ENCODE assay signal across 8 mouse cellular contexts in genomic region chr2:30983024-30983423, GRCm38 (mm10). TPM values are rescaled to one million over a fixed set of nuclear protein-coding genes. Genes with fewer than 3 reads are reported as not detected.
A peak's percentile ranks its signal among the peaks of the same experiment; 100 is the strongest.
DNase-seq lines count a peak whose midpoint lies in the region; ATAC-seq lines count a peak whose summit lies in the region.
"Had no signal": no experiment of that assay in that cellular context is flagged by ENCODE, and none has a peak within 500 bp of the region (broad histone marks: within the 10 kb centered on the region; RNA-seq: fewer than 3 reads in every experiment).

No protein-coding gene starts in this region.

- no peak overlapping the region for H3K27ac ChIP-seq in lung, embryonic 15.5 days
- peak overlapping the region; percentile 48; the same call in 1 of the 2 replicates for H3K27ac ChIP-seq in embryonic facial prominence, embryonic 12.5 days
- H3K27ac ChIP-seq in intestine, embryonic 16.5 days (ENCODE audit: low read length), result no peak overlapping the region
- H3K27ac ChIP-seq in neural tube, embryonic 14.5 days (ENCODE audit: low read depth, low read length), result peak overlapping the region; percentile 77; the same call in 1 of the 2 replicates

- DNase-seq in lung, postnatal 14 days, result no peak
- no peak for DNase-seq in right cerebral cortex, postnatal 36 days (ENCODE audit: low spot score in 2 of 2)

- H3K4me2 ChIP-seq in lung, embryonic 15.5 days, result peak overlapping the region; percentile 92
- peak overlapping the region; percentile 82 for H3K4me2 ChIP-seq in embryonic facial prominence, embryonic 12.5 days (replicated peaks)
- peak overlapping the region; percentile 81 for H3K4me2 ChIP-seq in intestine, embryonic 16.5 days (ENCODE audit: low read depth, low read length)
- peak overlapping the region; percentile 69 for H3K4me2 ChIP-seq in neural tube, embryonic 14.5 days (ENCODE audit: low read depth, low read length)

- peaks cover 31% of the 10 kb centered on the region for H3K4me1 ChIP-seq in lung, embryonic 15.5 days
- peaks cover 15% of the 10 kb centered on the region for H3K4me1 ChIP-seq in embryonic facial prominence, embryonic 12.5 days
- H3K4me1 ChIP-seq in intestine, embryonic 16.5 days (ENCODE audit: control insufficient read depth, insufficient read depth, low read length), result peaks cover 21% of the 10 kb centered on the region
- H3K4me1 ChIP-seq in neural tube, embryonic 14.5 days (ENCODE audit: control insufficient read depth, insufficient read depth, low read length), result peaks cover 14% of the 10 kb centered on the region

- no peak for ATAC-seq in lung, embryonic 15.5 days (ENCODE audit: borderline replicate concordance, extremely low read depth, low FRiP score, low TSS enrichment)
- no peak for ATAC-seq in embryonic facial prominence, embryonic 12.5 days (ENCODE audit: insufficient number of reproducible peaks, insufficient read depth, low FRiP score, low TSS enrichment)
- ATAC-seq in intestine, embryonic 16.5 days, result no peak
- no peak for ATAC-seq in neural tube, embryonic 14.5 days (ENCODE audit: low read depth)
- no peak for ATAC-seq in megakaryocyte progenitor cell, adult 5-6 weeks (replicated peaks; ENCODE audit: poor library complexity)

- peaks cover 15% of the 10 kb centered on the region for H3K36me3 ChIP-seq in lung, embryonic 15.5 days
- H3K36me3 ChIP-seq in embryonic facial prominence, embryonic 12.5 days, result peaks cover 11% of the 10 kb centered on the region
- H3K36me3 ChIP-seq in intestine, embryonic 16.5 days (ENCODE audit: control insufficient read depth, insufficient read depth, low read length), result peaks cover 3% of the 10 kb centered on the region; the same call in 1 of the 2 replicates
- H3K36me3 ChIP-seq in neural tube, embryonic 14.5 days (ENCODE audit: control insufficient read depth, insufficient read depth, low read length), result peaks cover 10% of the 10 kb centered on the region

- H3K9ac ChIP-seq in lung, embryonic 15.5 days, result peak overlapping the region; percentile 65
- peak overlapping the region; percentile 70; the same call in 1 of the 2 replicates for H3K9ac ChIP-seq in embryonic facial prominence, embryonic 12.5 days
- H3K9ac ChIP-seq in intestine, embryonic 16.5 days (ENCODE audit: low read depth, low read length), result peak overlapping the region; percentile 73
- peak overlapping the region; percentile 72 for H3K9ac ChIP-seq in neural tube, embryonic 14.5 days (replicated peaks; ENCODE audit: low read depth, low read length)

- H3K4me3 ChIP-seq in lung, embryonic 15.5 days, result peak overlapping the region; percentile 77
- peak overlapping the region; percentile 85 for H3K4me3 ChIP-seq in embryonic facial prominence, embryonic 12.5 days
- H3K4me3 ChIP-seq in intestine, embryonic 16.5 days (ENCODE audit: low read length), result peak overlapping the region; percentile 74
- H3K4me3 ChIP-seq in neural tube, embryonic 14.5 days (ENCODE audit: low read depth, low read length), result peak overlapping the region; percentile 70

- H3K9me3 ChIP-seq in lung, embryonic 15.5 days, result no peaks in the 10 kb centered on the region
- H3K9me3 ChIP-seq in embryonic facial prominence, embryonic 12.5 days, result no peaks in the 10 kb centered on the region
- H3K9me3 ChIP-seq in intestine, embryonic 16.5 days (ENCODE audit: control insufficient read depth, low read length), result no peaks in the 10 kb centered on the region
- H3K9me3 ChIP-seq in neural tube, embryonic 14.5 days (ENCODE audit: control insufficient read depth, low read length), result no peaks in the 10 kb centered on the region

- WGBS in lung, embryonic 15.5 days, result 39% methylated on average over 7 of the region's 7 CpGs
- 43% methylated on average over 7 of the region's 7 CpGs for WGBS in embryonic facial prominence, embryonic 12.5 days
- 46% methylated on average over 7 of the region's 7 CpGs for WGBS in intestine, embryonic 16.5 days
- WGBS in neural tube, embryonic 14.5 days, result 46% methylated on average over 7 of the region's 7 CpGs

- H3K27me3 ChIP-seq in lung, embryonic 15.5 days, result no peaks in the 10 kb centered on the region
- H3K27me3 ChIP-seq in embryonic facial prominence, embryonic 12.5 days, result no peaks in the 10 kb centered on the region
- no peaks in the 10 kb centered on the region for H3K27me3 ChIP-seq in intestine, embryonic 16.5 days (replicated peaks; ENCODE audit: control insufficient read depth, insufficient read depth, low read length)
- H3K27me3 ChIP-seq in neural tube, embryonic 14.5 days (ENCODE audit: control insufficient read depth, insufficient read depth, low read length), result no peaks in the 10 kb centered on the region

RNA-seq across cellular contexts. Expression of gene Usp20, which starts 0.9 kb away (rescaled TPM):
- 14.8 and 16.6 TPM in 2 replicates for polyA plus RNA-seq in lung, embryonic 15.5 days (2015; fragmentation: Nextera tagmentation; extraction: Ambion mirVana)
- 24.5 and 25.3 TPM in 2 replicates for polyA plus RNA-seq in embryonic facial prominence, embryonic 12.5 days (2016; fragmentation: Nextera tagmentation; extraction: Ambion mirVana)
- polyA plus RNA-seq in intestine, embryonic 16.5 days (2015; fragmentation: Nextera tagmentation; extraction: Ambion mirVana), result 13.7 and 14.5 TPM in 2 replicates
- polyA plus RNA-seq in neural tube, embryonic 14.5 days (2014; fragmentation: Nextera tagmentation; extraction: Ambion mirVana), result 32.6 and 41.5 TPM in 2 replicates
- 1.9 and 2.2 TPM in 2 replicates for total RNA-seq in megakaryocyte progenitor cell, adult 5-6 weeks (2015)
- total RNA-seq in megakaryocyte progenitor cell, adult 5-6 weeks (2017), result 2.7 TPM in 2 replicates

RNA-seq across cellular contexts. Expression of gene BC005624, which starts 1.0 kb away (rescaled TPM):
- 55.6 and 56.9 TPM in 2 replicates for polyA plus RNA-seq in lung, embryonic 15.5 days (2015; fragmentation: Nextera tagmentation; extraction: Ambion mirVana)
- polyA plus RNA-seq in embryonic facial prominence, embryonic 12.5 days (2016; fragmentation: Nextera tagmentation; extraction: Ambion mirVana), result 62.0 and 62.1 TPM in 2 replicates
- 48.5 and 50.5 TPM in 2 replicates for polyA plus RNA-seq in intestine, embryonic 16.5 days (2015; fragmentation: Nextera tagmentation; extraction: Ambion mirVana)
- polyA plus RNA-seq in neural tube, embryonic 14.5 days (2014; fragmentation: Nextera tagmentation; extraction: Ambion mirVana), result 75.7 and 81.5 TPM in 2 replicates
- total RNA-seq in megakaryocyte progenitor cell, adult 5-6 weeks (2015), result 40.5 and 43.3 TPM in 2 replicates
- total RNA-seq in megakaryocyte progenitor cell, adult 5-6 weeks (2017), result 68.0 and 73.9 TPM in 2 replicates

RNA-seq across cellular contexts. Expression of gene Tor1a, which starts 15.3 kb away (rescaled TPM):
- 79.3 and 79.4 TPM in 2 replicates for polyA plus RNA-seq in lung, embryonic 15.5 days (2015; fragmentation: Nextera tagmentation; extraction: Ambion mirVana)
- polyA plus RNA-seq in embryonic facial prominence, embryonic 12.5 days (2016; fragmentation: Nextera tagmentation; extraction: Ambion mirVana), result 82.8 and 83.2 TPM in 2 replicates
- polyA plus RNA-seq in intestine, embryonic 16.5 days (2015; fragmentation: Nextera tagmentation; extraction: Ambion mirVana), result 85.1 and 87.2 TPM in 2 replicates
- polyA plus RNA-seq in neural tube, embryonic 14.5 days (2014; fragmentation: Nextera tagmentation; extraction: Ambion mirVana), result 81.5 and 93.1 TPM in 2 replicates
- 63.5 and 65.1 TPM in 2 replicates for total RNA-seq in megakaryocyte progenitor cell, adult 5-6 weeks (2015)
- total RNA-seq in megakaryocyte progenitor cell, adult 5-6 weeks (2017), result 71.7 and 96.5 TPM in 2 replicates

RNA-seq across cellular contexts. Expression of gene Tor1b, which starts 30.3 kb away (rescaled TPM):
- polyA plus RNA-seq in lung, embryonic 15.5 days (2015; fragmentation: Nextera tagmentation; extraction: Ambion mirVana), result 38.6 and 38.7 TPM in 2 replicates
- 31.5 and 31.9 TPM in 2 replicates for polyA plus RNA-seq in embryonic facial prominence, embryonic 12.5 days (2016; fragmentation: Nextera tagmentation; extraction: Ambion mirVana)
- polyA plus RNA-seq in intestine, embryonic 16.5 days (2015; fragmentation: Nextera tagmentation; extraction: Ambion mirVana), result 20.9 and 21.7 TPM in 2 replicates
- polyA plus RNA-seq in neural tube, embryonic 14.5 days (2014; fragmentation: Nextera tagmentation; extraction: Ambion mirVana), result 16.3 and 17.5 TPM in 2 replicates
- 28.6 and 29.4 TPM in 2 replicates for total RNA-seq in megakaryocyte progenitor cell, adult 5-6 weeks (2015)
- 36.4 and 38.9 TPM in 2 replicates for total RNA-seq in megakaryocyte progenitor cell, adult 5-6 weeks (2017)

RNA-seq across cellular contexts. Expression of gene Ptges, which starts 53.4 kb away (rescaled TPM):
- 19.3 and 24.1 TPM in 2 replicates for polyA plus RNA-seq in lung, embryonic 15.5 days (2015; fragmentation: Nextera tagmentation; extraction: Ambion mirVana)
- 11.6 and 12.0 TPM in 2 replicates for polyA plus RNA-seq in embryonic facial prominence, embryonic 12.5 days (2016; fragmentation: Nextera tagmentation; extraction: Ambion mirVana)
- 3.9 and 4.0 TPM in 2 replicates for polyA plus RNA-seq in intestine, embryonic 16.5 days (2015; fragmentation: Nextera tagmentation; extraction: Ambion mirVana)
- 1.6 and 1.8 TPM in 2 replicates for polyA plus RNA-seq in neural tube, embryonic 14.5 days (2014; fragmentation: Nextera tagmentation; extraction: Ambion mirVana)
- 0.17 and 1.1 TPM in 2 replicates for total RNA-seq in megakaryocyte progenitor cell, adult 5-6 weeks (2015)
- total RNA-seq in megakaryocyte progenitor cell, adult 5-6 weeks (2017), result 0.71 and 2.6 TPM in 2 replicates
- total RNA-seq: common myeloid progenitor, adult 5-6 weeks had no signal

Comparison
In these comparisons a context has a peak if more than half of its experiments do, and no peak if none do; other contexts are left out.
1. H3K27ac ChIP-seq: peak in embryonic facial prominence, embryonic 12.5 days (single experiment) and neural tube, embryonic 14.5 days (single experiment); none in lung, embryonic 15.5 days (single experiment) and intestine, embryonic 16.5 days (single experiment).
2. Peak in every context shown above with its lines, with median percentiles within 50 percentile points of each other: H3K4me2 ChIP-seq, H3K4me3 ChIP-seq and H3K9ac ChIP-seq.